Mouse (Mus musculus): ENCODE data around the gene Zc3h6. TPM values are rescaled to one million over a fixed set of nuclear protein-coding genes. Genes with fewer than 3 reads are reported as not detected.
"Not testable (repeated sequence)": the region's sequence is repeated elsewhere in the genome, so short reads cannot be mapped to it uniquely, and the experiment has no call there.

Zc3h6 gene
- 3.4 and 4.2 TPM in 2 replicates for total RNA-seq (2015)
- 1.2 and 3.4 TPM in 2 replicates for total RNA-seq (2017)

DNA sequence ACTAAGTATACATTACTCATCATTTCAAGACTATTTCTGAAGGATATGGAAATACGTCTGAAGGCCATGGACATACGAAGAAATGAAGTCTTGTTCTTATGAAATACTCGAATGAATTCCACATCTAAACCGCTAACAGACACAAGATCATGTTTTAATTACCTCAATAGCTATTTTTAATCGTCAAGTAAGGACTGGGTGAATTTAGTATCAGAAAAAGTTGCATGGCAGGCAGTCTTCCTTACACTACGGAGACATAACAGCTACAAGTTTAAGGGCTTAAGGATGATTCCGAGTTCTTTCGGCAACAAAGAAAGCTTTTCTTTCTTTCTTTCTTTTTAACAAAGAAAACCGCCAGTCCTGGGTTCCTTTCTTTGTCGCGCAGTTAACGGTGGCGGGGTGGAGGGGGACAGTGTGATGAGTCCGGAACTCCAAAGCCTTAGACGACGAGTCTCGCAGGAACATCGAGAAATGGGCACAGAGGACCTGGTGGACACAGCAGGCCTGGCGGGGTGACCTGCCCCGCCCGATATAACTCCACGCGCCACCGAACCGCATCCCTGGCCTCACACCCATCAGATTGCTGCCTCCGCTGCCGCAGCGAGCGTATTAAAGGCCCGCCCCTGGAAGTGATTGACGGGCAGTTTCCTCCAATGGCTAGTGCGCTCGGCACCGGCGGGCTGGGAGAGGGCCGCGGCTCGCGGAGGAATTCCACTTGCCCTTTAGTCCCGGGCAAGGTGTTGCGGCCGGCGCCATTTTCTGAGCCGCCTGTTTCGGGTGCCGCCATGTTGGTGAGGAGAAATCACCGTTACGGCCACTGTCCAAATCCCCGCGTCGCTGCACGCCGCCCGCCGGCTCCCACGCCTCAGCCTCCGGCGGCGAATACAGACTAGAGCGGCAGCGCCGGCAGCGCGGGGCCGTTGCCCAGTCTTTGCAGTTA lies at the start of gene Zc3h6:
TSS of gene Zc3h6 (plus strand) at position 762 of the 940 bp plus-strand sequence.
- ATAC-seq (replicated peaks; ENCODE audit: poor library complexity), result peak; percentile 98

DNA sequence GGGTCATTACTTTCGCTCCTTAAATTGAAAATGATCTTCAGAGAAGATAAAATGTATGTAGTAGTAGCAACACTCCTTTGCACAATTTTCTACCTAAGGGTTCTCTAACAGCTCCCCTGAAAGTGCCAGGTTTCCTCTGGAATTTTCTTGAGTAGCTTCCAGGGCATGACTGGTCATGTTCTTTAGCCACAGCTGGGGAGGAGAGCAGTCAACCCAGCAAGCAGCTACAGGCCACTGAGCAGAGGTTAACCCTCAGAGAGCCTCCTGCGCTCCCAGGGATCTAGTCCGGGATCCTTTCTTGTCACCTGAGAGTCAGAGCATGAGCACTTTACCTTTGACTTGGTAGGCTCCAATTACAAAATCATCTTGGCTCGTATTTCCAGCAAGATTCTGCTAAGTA lies 42.4 kb upstream of the Zc3h6 start:
- ATAC-seq (replicated peaks; ENCODE audit: poor library complexity), result no peak

DNA sequence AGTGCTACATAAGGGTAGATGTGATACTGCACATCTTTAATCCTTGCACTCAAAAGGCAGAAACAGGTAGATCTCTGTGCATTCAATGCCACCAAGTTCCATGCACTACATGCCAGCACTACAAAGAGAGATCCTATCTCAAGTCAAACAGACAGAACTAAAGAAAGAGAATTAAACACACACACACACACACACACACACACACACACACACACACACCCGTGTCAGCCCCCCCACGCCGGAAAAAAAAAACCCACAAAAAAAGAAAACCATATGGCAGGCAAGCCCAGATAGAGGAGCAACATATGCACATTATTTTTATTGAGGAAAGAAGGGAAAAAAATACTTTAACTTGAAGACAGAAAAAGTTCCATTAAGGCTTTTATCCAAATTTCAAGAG lies 38.8 kb upstream of the Zc3h6 start:
- ATAC-seq (replicated peaks; ENCODE audit: poor library complexity), result no peak

DNA sequence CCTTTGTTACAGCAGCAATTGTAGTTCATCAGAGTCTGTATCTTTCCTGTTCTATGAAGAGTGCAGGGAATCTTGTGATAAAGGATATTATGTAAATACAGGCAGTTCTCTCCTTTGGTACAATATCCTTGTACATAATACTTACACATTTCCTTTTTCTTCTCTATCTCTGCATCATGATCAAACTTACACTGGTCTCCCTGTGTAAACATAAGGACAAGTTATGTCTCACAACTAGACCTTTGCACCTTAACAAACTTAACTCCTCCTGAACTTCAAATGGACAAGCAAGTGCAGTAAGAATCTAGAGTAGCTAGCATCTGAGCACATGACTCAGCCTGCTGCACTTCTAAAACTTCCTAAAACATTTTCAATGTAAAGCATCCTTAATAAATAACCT lies 36.5 kb upstream of the Zc3h6 start:
- ATAC-seq (replicated peaks; ENCODE audit: poor library complexity), result no peak

DNA sequence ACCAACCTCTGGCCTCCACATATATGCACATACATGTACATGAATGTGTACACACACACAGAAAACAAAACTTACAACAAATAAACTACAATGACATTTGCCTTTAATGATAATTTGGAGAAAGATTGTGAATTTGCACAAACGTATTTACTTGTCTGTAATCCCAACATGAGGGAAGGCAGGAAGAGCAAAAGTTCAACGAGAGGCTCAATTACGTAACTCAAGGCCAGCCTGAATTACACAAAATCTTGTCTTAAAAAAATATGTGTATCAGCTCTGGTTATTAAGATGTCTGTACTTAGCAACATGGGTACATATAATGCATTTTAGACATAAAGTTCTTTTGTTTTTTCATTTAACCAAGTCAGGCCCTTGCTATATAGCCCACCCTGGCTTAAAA lies 30.9 kb upstream of the Zc3h6 start:
- ATAC-seq (replicated peaks; ENCODE audit: poor library complexity), result no peak

DNA sequence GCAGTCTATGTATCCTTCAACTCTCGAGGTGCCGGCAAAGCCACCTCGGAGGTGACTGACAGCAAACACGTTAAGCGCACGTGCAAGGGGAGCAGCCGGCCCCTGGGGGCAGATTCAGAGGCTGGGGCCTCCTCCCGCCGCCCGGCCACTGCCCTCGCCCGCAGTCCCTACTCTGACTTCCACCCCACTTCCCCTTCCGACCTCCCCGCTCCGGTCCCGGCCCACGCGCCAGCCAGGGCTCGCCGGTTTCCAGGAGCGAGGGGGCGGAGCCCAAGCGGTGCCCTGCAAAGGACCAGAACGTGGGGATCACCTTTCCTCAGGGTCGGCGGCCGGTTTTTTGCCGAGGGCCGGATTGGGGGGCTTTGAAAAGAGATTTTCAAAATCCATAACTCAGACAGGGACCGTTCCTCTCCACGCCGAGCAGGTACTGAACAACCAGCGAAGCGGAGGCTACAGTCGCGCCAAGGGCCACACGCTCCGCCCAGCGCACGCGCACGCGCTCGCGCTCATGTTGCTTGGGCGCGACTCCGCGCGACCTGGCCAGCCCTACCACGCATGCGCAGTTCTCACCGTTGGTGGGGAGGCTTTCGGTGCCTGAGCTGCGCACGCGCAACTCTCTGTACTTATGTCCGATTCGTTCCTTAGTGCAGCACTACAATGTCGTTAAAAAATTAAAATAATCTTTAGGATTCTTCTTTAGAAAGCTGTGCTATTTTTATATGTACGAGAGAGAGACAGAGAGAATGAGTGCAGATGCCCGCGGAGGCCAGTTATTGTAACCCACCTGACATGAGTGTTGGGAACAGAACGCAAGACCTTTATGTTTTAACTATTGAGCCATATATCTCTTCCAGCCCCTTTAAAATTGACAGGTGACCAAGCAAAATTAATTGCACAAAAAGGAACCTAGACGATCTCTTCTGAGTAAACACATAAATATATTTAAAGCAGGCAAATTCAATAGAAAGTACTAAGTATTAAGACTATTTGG lies 23.4 kb upstream of the Zc3h6 start, which contains the start of gene Zc3h8:
TSS of gene Zc3h8 (minus strand) at position 540 of the 991 bp plus-strand sequence.
- peak; percentile 93 for ATAC-seq (replicated peaks; ENCODE audit: poor library complexity)

DNA sequence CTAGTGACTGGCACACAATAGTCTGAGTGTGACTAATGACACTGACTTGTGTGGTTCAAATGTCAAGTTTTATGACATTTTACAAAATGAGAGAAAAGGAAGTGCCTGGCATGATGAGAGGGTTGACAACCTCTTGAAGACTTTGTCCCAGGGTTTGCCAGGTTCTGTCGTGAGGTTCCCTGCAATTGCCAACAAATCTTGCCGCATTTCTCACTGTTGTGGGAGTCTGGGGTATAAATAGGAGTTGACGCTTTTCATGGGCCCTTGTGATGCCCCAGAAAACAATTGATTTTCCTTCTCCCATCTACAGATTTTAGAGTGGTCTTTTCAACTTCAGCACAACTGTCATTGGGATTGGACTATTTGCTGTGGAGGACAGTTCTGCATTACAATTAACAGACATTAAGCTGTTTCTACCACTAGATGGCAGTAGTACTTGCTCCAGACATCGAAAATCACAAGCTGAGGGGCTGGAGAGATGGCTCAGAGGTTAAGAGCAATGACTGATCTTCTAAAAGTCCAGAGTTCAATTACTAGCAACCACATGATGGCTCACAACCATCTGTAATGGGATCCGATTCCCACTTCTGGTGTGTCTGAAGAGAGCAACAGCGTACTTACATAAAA lies 19.1 kb upstream of the Zc3h6 start:
- ATAC-seq (replicated peaks; ENCODE audit: poor library complexity), result peak; percentile 59

DNA sequence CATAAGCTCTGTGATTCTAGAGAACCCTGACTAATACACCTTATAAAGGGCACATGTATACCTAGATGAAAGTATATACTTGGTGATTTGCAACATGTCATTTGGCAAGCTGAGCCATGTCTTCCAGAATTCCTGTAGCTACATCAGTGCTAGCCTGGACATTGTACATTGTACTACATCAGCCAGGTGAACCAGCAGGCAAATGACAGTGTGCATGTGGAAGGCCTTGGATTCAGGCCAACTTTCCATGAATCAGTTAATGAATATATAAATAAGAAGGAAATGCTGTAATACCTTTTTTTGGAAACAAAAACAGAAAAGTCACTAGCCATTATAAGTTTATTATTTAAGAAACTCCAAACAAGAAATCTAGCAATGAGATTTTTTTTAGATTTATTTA lies 13.0 kb upstream of the Zc3h6 start:
- ATAC-seq (replicated peaks; ENCODE audit: poor library complexity), result no peak

DNA sequence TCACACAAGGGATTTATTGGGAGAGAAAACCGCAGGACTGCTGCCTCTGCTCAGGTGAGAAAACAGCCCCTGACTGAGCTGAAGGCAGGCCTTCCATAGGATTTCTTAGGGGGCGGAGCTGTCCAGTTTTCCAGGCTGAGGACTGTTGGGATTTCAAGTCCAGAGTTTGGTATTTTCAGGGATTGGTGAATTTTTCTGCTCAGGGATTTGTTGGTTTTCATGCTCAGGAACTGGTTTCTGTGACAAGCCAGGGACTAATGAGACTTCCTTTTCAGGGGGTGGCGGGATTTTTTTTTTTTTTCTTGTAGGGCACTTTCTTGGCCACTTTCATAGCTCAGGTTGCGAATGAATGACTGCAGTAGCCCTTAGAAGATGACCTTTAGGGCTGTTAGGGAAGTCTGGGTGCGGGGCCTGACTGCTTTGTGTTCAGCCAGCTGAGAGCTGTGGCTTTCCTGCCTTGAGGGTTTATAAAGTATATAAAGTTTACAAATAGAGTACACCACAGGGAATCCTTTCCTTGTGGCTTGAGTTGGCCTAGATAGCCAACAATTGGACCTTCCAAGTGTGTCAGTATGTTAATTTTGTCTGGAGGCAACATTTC lies 1.6 kb upstream of the Zc3h6 start:
- ATAC-seq (replicated peaks; ENCODE audit: poor library complexity), result no peak

DNA sequence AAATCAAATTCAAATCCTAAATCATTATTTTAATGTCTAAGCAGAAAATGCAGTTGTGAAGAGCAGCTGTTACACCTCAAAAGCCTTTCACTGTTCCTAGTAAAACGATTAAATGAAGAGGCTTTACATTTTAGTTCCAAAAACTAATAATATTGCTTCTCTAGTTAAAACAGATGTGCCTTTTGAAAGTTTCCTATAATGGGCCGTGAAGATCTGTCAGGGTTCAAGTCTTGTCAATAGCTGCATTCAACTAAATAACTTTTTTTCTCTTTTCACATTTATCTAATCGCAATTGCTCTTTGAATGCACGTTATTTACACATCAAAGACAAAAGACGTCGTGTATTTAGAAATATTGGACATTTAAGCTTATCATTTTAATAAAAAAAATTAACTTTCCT lies 966 bp upstream of the Zc3h6 start:
- no peak for ATAC-seq (replicated peaks; ENCODE audit: poor library complexity)

DNA sequence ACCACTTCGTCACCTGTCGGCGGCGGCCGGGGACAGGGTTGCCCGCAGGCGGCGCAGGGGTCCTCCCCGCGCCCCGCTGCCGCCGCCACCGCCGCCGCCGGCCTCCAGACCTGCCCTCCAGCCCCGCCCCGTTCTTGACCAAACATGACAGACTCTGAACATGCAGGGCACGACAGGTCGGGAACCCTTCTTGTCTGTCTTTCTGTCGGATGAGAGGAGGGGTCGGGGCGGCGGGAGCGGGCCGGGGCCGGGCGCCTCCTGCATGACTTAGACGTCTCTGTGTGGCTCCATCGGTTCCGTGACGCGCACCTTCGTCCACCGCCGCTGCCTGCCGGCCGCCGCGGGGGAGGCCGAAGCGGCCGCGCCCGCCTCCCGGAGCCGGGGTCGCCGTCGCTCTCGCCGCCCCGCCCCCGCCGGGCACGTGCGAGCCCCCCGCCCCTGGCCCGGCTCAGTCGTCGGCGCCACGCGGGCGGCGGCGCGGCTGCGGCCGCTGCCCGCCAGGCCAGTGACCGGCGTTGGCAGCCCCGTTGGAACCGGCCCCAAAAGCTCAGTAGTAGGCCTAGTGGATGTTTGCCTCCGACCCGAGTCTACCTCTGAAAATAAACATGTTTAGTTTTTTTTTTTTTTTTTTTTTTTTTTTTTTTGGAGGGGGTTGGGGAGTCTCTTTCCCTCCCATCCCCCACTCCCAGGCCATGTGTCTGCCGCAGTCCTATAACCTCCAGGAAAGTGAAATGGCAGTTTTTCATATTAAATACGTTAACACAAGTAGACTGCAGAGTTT lies 649 bp downstream of the Zc3h6 start, which contains the start of gene Gm10762:
TSS of gene Gm10762 (minus strand) at position 65 of the 781 bp plus-strand sequence.
- peak; percentile 38 for ATAC-seq (replicated peaks; ENCODE audit: poor library complexity)

DNA sequence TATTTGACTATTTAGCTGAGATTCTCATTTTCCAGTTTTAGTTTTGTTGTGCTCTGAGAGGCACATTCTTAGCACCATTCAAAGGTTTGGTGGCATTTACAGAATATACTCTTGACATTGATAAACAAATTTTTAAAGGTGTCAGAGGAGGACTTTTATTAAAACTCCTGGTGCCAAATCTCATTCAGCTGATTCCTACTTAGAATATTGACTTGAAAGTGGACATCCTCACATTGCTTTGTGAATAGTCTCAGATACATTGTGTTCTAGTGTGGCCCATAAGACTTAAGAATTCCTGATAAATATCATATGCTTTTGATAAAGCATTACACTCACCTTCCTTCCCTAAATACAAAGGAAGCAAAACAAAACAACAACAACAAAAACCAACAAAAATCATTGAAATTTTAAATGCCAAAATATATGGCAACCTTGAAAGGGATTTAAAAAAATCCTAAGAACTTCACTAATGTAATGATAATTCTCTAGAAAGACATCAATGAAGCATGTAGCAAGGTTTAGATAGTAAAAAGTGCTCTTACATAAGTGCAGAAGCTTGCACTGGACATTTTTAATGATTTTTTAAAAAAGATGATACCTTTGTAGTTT lies 1.4 kb downstream of the Zc3h6 start:
- no peak for ATAC-seq (replicated peaks; ENCODE audit: poor library complexity)

DNA sequence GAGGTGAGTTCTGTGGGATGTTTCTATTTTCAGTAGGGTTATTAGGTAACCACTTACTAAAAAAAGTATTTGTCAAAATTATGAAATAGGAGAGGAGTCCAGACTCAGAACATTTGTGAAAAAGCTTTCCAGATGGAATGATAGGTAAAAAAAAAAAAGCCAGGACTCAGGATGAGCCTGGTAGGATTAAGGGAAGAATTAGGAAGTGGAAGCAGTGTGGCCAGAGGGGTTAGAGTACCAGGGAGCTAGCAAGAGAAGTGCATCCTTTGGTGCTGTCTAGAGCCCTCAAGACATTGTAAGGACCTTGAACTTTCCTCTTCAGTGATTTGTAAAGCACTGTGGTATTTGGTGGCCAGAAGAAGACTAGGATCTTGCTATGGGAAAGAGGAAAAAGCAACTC lies 5.1 kb downstream of the Zc3h6 start:
- no peak for ATAC-seq (replicated peaks; ENCODE audit: poor library complexity)

DNA sequence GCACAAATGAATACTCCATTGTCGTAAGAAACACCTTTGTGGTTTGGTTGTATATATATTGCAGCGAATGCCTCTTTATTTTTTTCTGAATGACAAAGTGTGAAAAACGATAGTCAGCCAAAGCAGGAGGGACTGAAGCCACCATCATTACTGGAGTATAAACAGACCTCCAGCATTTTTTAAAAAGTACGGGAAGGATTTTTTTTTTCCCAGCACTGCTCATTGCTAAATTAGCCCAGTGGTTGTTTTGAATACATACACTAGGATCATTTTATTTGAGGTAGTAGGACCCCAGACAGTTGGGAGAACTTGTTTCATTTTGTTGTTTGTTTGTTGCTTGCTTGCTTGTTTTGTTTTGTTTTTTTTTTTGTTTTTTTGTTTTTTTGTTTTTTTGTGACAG lies 8.4 kb downstream of the Zc3h6 start:
- ATAC-seq (replicated peaks; ENCODE audit: poor library complexity), result no peak

DNA sequence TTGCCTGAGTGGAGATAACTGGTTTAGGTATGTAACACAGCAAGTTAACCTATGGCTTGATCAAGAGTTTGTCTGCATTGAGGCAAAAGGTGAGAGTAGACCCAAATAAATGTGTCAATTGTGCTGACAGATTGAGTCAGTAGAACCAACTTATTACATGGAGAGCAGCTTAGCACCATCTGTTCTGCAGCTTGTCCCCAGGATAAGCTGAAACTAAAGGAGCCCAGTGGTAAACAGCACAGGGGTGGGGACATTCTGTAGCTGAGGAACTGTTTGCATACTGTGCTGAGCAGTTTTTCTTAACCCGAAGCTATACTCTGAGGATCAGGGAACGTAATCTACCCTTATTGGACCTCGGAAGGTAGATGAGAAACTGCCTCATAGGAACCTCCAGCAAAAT lies 17.5 kb downstream of the Zc3h6 start:
- ATAC-seq (replicated peaks; ENCODE audit: poor library complexity), result no peak

DNA sequence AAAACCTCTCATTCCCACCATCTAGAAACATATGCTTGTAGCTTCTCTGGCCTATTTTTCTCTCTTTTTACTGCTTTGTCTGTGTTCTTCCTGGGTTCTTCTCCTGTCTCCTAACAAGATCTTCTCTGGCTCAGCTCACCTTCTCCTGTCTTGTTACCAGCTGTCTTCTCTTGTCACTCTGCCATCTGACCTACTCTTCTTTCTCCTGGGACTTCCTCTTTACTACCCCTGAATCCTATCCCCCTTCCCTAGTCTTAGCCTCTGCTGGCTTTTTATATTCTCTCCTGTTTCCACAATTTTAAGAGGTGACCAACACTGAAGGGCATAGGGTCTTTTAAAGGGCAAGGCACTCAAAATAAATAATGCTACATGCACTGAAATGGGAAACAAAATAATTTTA lies 37.7 kb downstream of the Zc3h6 start:
- ATAC-seq (replicated peaks; ENCODE audit: poor library complexity), result no peak

DNA sequence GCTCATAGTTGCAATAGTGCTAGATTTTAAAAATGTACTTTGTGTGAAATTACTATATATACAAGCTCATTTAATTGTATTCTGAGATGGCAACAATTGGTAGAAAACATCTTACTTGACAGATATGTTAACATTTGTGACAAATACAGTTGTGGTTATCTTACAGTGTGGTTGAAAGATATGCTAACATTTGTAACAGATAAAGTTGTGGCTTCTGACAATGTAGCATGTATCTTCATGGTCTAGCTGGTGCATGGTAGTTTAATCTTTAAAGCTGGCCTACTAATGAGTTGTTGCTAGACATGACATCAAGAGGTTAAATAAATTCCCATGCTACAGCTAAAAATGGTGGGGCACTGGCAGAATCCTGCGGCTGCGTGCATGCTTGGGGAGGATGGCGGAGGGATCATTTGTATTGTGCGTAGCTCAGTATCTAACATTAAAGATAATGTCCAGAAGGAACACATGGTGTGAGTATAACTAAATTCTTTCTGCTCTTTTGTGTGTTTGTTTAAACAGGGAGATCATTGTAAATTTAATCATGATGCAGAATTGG lies 39.1 kb downstream of the Zc3h6 start:
- peak; percentile 73 for ATAC-seq (replicated peaks; ENCODE audit: poor library complexity)

DNA sequence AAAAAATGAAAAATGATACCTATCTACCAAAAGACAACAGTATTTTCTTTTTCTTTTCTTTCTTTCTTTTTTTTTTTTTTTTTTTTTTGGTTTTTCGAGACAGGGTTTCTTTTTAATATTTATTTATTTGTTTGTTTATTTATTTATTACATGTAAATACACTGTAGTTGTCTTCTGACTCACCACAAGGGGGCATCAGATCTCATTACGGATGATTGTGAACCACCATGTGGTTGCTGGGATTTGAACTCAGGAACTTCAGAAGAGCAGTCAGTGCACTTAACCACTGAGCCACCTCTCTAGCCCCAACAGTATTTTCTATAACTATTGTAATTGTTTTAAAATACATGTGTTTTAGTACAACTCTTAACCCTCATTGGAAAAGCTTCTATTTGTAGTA lies 41.7 kb downstream of the Zc3h6 start:
- ATAC-seq (replicated peaks; ENCODE audit: poor library complexity), result not testable (repeated sequence)

DNA sequence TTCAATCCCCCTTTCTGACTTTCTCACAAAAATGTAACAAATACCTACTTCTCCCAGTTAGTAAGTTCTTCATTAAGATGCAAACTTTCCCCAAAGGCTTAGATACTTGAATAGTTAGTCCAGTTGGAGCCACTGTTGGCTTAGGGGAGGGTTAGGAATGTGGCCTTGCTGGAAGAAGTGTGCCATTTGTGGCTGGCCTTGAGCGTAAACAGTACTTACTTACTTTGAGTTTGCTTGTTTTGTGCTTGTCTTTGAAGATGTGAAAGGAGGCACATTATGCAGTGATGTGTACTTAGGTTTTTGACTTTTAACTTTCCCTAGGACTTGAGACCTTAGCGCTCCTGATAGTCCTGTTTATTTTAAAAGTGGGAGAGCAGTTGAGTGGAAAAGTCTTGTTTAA lies 52.9 kb downstream of the Zc3h6 start:
- ATAC-seq (replicated peaks; ENCODE audit: poor library complexity), result no peak

Measured in megakaryocyte progenitor cell, adult 5-6 weeks (primary cell).